Mouse (Mus musculus) myocyte (in vitro differentiated cells): ENCODE measurements at regions not wholly inside any gene's neighbourhood (a gene's known extent, or its start where the extent isn't known, plus 50 kb on each side); places are given as distances from the start of the nearest gene placed in this dataset.

Source experiments
- CEBPB ChIP-seq: IDR thresholded peaks from 2 replicates; pipeline ENCODE4 v1.6.1; 2011; ENCODE audit warnings: mild to moderate bottlenecking, moderate library complexity; ENCODE audit not compliant: poor library complexity, insufficient read depth, severe bottlenecking
- E2F4 ChIP-seq: IDR thresholded peaks from one replicate; pipeline ENCODE4 v1.6.1; 2011; ENCODE audit warnings: mild to moderate bottlenecking, control low read depth, moderate library complexity; ENCODE audit not compliant: insufficient read depth
- MAX ChIP-seq: IDR thresholded peaks from one replicate; pipeline ENCODE4 v1.6.1; 2011; ENCODE audit warnings: low read depth, mild to moderate bottlenecking, control low read depth
- MYOD1 ChIP-seq, 3 experiments: IDR thresholded peaks; one replicate each; pipeline ENCODE4 v1.6.1; 2011; ENCODE audit warnings: control low read depth in 2 of 3, low read depth in 2 of 3, mild to moderate bottlenecking in 2 of 3, moderate library complexity in 1 of 3; ENCODE audit not compliant: insufficient read length in 2 of 3, control insufficient read depth in 1 of 3
- MYOG ChIP-seq, 3 experiments: IDR thresholded peaks; one replicate each; pipeline ENCODE4 v1.6.1; 2011; ENCODE audit warnings: control low read depth in 2 of 3, low read depth in 2 of 3, mild to moderate bottlenecking in 2 of 3; ENCODE audit not compliant: insufficient read length in 2 of 3, control insufficient read depth in 1 of 3, insufficient read depth in 1 of 3
- POLR2A ChIP-seq: IDR thresholded peaks from one replicate; pipeline ENCODE4 v1.6.1; 2011; ENCODE audit warnings: low read depth, mild to moderate bottlenecking, control low read depth, moderate library complexity; ENCODE audit not compliant: insufficient read length
- POLR2AphosphoS2 ChIP-seq: IDR thresholded peaks from one replicate; pipeline ENCODE4 v1.6.1; 2011; ENCODE audit warnings: low read depth, control low read depth; ENCODE audit not compliant: insufficient read length
- REST ChIP-seq: IDR thresholded peaks from one replicate; pipeline ENCODE4 v1.6.1; 2011; ENCODE audit warnings: mild to moderate bottlenecking, control low read depth, moderate library complexity; ENCODE audit not compliant: insufficient read depth, insufficient read length
- SRF ChIP-seq: IDR thresholded peaks from one replicate; pipeline ENCODE4 v1.6.1; 2011; ENCODE audit warnings: low read depth; ENCODE audit not compliant: control insufficient read depth, insufficient read length
- TCF12 ChIP-seq: IDR thresholded peaks from one replicate; pipeline ENCODE4 v1.6.1; 2011; ENCODE audit warnings: mild to moderate bottlenecking, control low read depth; ENCODE audit not compliant: poor library complexity, insufficient read depth, severe bottlenecking
- TCF3 ChIP-seq: IDR thresholded peaks from one replicate; pipeline ENCODE4 v1.6.1; 2011; ENCODE audit warnings: low read depth, control low read depth; ENCODE audit not compliant: insufficient read length
- USF1 ChIP-seq: IDR thresholded peaks from one replicate; pipeline ENCODE4 v1.6.1; 2011; ENCODE audit warnings: low read depth, mild to moderate bottlenecking, control low read depth, moderate library complexity

- TF ChIP-seq TCF12 = no peak
- no peak for TF ChIP-seq POLR2A
- no peak for TF ChIP-seq USF1
- TF ChIP-seq MAX = no peak
- TF ChIP-seq E2F4 = no peak
- TF ChIP-seq POLR2AphosphoS2 = no peak
- TF ChIP-seq MYOD1 (IDR thresholded peaks at IDR 0.05; ENCODE audit: control insufficient read depth in 1 of 3, insufficient read length in 2 of 3, low read depth in 2 of 3) = no peak
- no peak for TF ChIP-seq CEBPB
- no peak for TF ChIP-seq TCF3
- TF ChIP-seq SRF = no peak
- TF ChIP-seq MYOG (IDR thresholded peaks at IDR 0.05; ENCODE audit: control insufficient read depth in 1 of 3, insufficient read depth in 1 of 3, insufficient read length in 2 of 3, low read depth in 2 of 3) = no peak
- no peak for TF ChIP-seq REST
These were observed 122.9 kb upstream of the Magi3 start for GRCm38 (mm10) chr3:104343096-104343495.
